Mouse (Mus musculus): ENCODE results near the gene Ces1a.

GRCm38 (mm10) chr8:93095376-93095775 is 47.4 kb upstream of the Ces1a start:
- TF ChIP-seq POLR2A (IDR thresholded peaks at IDR 0.05; ENCODE audit: control insufficient read depth, extremely low read depth, insufficient read depth, low read length, poor library complexity) (no peak), CTCF (IDR thresholded peaks at IDR 0.05; ENCODE audit: borderline replicate concordance, control insufficient read depth, extremely low read depth, insufficient read depth, low read length, poor library complexity) (no peak)
